Mouse (Mus musculus) spleen, adult 10 weeks (tissue): ENCODE data around the gene Rab3b. TPM values are rescaled to one million over a fixed set of nuclear protein-coding genes. Genes with fewer than 3 reads are reported as not detected.

ENCODE experiments used
- polyA plus RNA-seq: library from polyadenylated mRNA; stranded (reverse); fragments of 350-450 nt; fragmentation: Illumina TruSeq; extraction: RNeasy Lipid Tissue Mini Kit (QIAGEN cat#74804); gene quantifications from one replicate; pipeline ENCODE4 v1.2.3, GENCODE M21; 2015; ENCODE audit warnings: low replicate concordance; ENCODE audit not compliant: insufficient read depth

Rab3b gene
- 0.17 TPM for polyA plus RNA-seq

GRCm38 (mm10) chr4:108878963-108879822 lies at the start of gene Rab3b:
Gene Rab3b, plus strand, starts transcription at chr4:108879063.

GRCm38 (mm10) chr4:108832916-108833827 lies 45.7 kb upstream of the Rab3b start, which contains the start of gene Btf3l4:
Gene Btf3l4, minus strand, starts transcription at chr4:108833614.

GRCm38 (mm10) chr4:108834115-108834970 lies 44.5 kb upstream of the Rab3b start, which contains the start of gene Txndc12:
Gene Txndc12, plus strand, starts transcription at chr4:108834601.

GRCm38 (mm10) chr4:108847715-108848504 lies 31.0 kb upstream of the Rab3b start, which contains the start of gene Kti12:
Gene Kti12, plus strand, starts transcription at chr4:108847785.

GRCm38 (mm10) chr4:108848505-108848848 lies 30.4 kb upstream of the Rab3b start, which contains the start of gene A730015C16Rik:
Gene A730015C16Rik, minus strand, starts transcription at chr4:108848619.

Other genes with a start within 250 kb of the Rab3b start
- not detected for gene 3110021N24Rik, start 159.4 kb upstream of the Rab3b start, polyA plus RNA-seq
- gene Zfyve9, start 98.3 kb upstream of the Rab3b start, polyA plus RNA-seq: 6.8 TPM
- gene Btf3l4, start 45.4 kb upstream of the Rab3b start, polyA plus RNA-seq: 136 TPM
- 39.9 TPM for gene Txndc12, start 44.5 kb upstream of the Rab3b start, polyA plus RNA-seq
- 24.8 TPM for gene Kti12, start 31.3 kb upstream of the Rab3b start, polyA plus RNA-seq
- not detected for gene A730015C16Rik, start 30.4 kb upstream of the Rab3b start, polyA plus RNA-seq
- 212 TPM for gene Nrd1, start 121.6 kb downstream of the Rab3b start, polyA plus RNA-seq